Mouse (Mus musculus) ES-E14 (cell line): ENCODE data around the gene Ankrd13d. TPM values are rescaled to one million over a fixed set of nuclear protein-coding genes. Genes with fewer than 3 reads are reported as not detected.
A peak's percentile ranks its signal among the peaks of the same experiment; 100 is the strongest.

Experiments
- DNase-seq: peaks from one replicate; pipeline ENCODE4 v3.0.0-alpha.2; 2013; ENCODE audit warnings: low read depth, low spot score
- H3K27ac ChIP-seq: 2 replicates; pipeline ENCODE4 v1.5.1; 2012; ENCODE audit warnings: low read depth, mild to moderate bottlenecking, low read length, moderate library complexity, mixed read lengths; ENCODE audit not compliant: poor library complexity, insufficient read depth, severe bottlenecking
- H3K36me3 ChIP-seq: 2 replicates; pipeline ENCODE4 v1.6.1; 2012; ENCODE audit warnings: mild to moderate bottlenecking, low read length, moderate library complexity, mixed read lengths; ENCODE audit not compliant: control insufficient read depth, poor library complexity, insufficient read depth, severe bottlenecking
- H3K4me1 ChIP-seq, 2 experiments: fragments of 150-350 bp in 1 of 2; sonication (generic) in 1 of 2; 2 replicates each; pipeline ENCODE4 v1.6.1; 2012; ENCODE audit warnings: low read length in 2 of 2, mild to moderate bottlenecking in 1 of 2, mixed read lengths in 1 of 2; ENCODE audit not compliant: control insufficient read depth in 2 of 2, insufficient read depth in 2 of 2, poor library complexity in 1 of 2
- H3K4me3 ChIP-seq, 2 experiments: fragments of 150-350 bp in 1 of 2; sonication (generic) in 1 of 2; 2 replicates each; pipeline ENCODE4 v1.5.1; 2012; ENCODE audit warnings: low read length in 2 of 2, low read depth in 1 of 2, mild to moderate bottlenecking in 1 of 2, mixed read lengths in 1 of 2; ENCODE audit not compliant: insufficient read depth in 1 of 2, poor library complexity in 1 of 2, severe bottlenecking in 1 of 2
- H3K9ac ChIP-seq: 2 replicates; pipeline ENCODE4 v1.6.1; 2012; ENCODE audit warnings: low read depth, mild to moderate bottlenecking, low read length, mixed read lengths; ENCODE audit not compliant: poor library complexity, insufficient read depth, severe bottlenecking
- H3K9me3 ChIP-seq: fragments of 150-350 bp; sonication (generic); 2 replicates; pipeline ENCODE4 v1.6.1; 2012; ENCODE audit warnings: low read depth, mild to moderate bottlenecking, low read length; ENCODE audit not compliant: control insufficient read depth, insufficient read depth
- CHD2 ChIP-seq: IDR thresholded peaks from 2 replicates; pipeline ENCODE4 v1.6.1; 2014; ENCODE audit warnings: mild to moderate bottlenecking, low read depth, low read length, inconsistent platforms
- HCFC1 ChIP-seq: IDR thresholded peaks from 2 replicates; pipeline ENCODE4 v1.6.1; 2012; ENCODE audit warnings: low read length, inconsistent platforms, borderline replicate concordance; ENCODE audit not compliant: insufficient read depth
- MAFK ChIP-seq: IDR thresholded peaks from 2 replicates; pipeline ENCODE4 v1.6.1; 2014; ENCODE audit warnings: mild to moderate bottlenecking, low read depth, low read length, inconsistent platforms; ENCODE audit not compliant: insufficient read depth
- ZC3H11A ChIP-seq: IDR thresholded peaks from 2 replicates; pipeline ENCODE4 v1.6.1; 2012; ENCODE audit warnings: low read depth, mild to moderate bottlenecking, inconsistent platforms, low read length, borderline replicate concordance
- ZNF384 ChIP-seq: IDR thresholded peaks from 2 replicates; pipeline ENCODE4 v1.6.1; 2012; ENCODE audit warnings: low read depth, low read length, inconsistent platforms
- in situ Hi-C, 2 experiments: fragments of 600-800 bp; cut with MboI; formaldehyde crosslinking; loops; one replicate each; pipeline ENCODE4 v1.15.1; 2025; ENCODE audit warnings: low sequenced_read_pairs in 2 of 2, inconsistent platforms in 1 of 2; ENCODE audit not compliant: unreplicated experiment in 2 of 2
- total RNA-seq: library from RNA; depleted of rRNA; stranded (reverse); fragments of 300-350 nt; gene quantifications from 2 replicates; pipeline ENCODE4 v1.2.3, GENCODE M21; 2012

Gene Ankrd13d
- total RNA-seq, 1 experiment: 5.5 TPM

DNA sequence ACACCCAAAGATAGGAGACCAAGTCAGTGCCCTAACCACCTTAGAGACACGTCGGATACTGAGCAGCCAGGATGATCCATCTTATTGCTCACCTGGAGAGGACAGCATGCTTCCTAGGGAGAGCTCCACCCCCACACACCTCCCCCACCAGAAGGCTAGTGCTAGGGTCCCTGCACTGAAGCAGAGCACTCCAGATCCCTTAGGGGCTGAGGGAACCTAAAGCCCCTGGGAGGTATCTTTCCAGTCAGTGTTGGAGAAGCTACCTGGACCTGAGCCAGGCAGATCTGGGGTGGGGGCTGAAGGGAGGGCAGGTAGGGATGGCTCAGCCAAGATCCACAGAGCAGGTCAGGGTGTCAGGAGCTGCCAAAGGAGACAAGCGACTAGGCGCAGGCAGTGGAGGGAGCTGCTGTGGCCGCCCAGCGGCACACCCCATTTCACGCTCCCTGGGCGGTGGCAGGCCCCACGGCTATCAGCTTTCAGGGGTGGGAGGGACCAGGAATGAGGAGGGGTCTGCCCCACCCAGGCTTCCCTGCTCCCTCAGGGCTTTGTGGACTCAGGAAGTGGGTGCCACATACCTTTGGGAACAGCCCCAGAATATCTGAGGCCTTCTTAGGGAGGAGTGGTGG is 53.4 kb downstream of the Ankrd13d start:
- H3K9ac ChIP-seq: no peak overlapping the region
- no peak overlapping the region for H3K4me3 ChIP-seq
- no peaks in the 10 kb centered on the region for H3K36me3 ChIP-seq
- no peak for DNase-seq
- in situ Hi-C loops: no loop called here
- peaks cover 2 to 9% of the 10 kb centered on the region in 2 experiments; a peak in 1 of 4 replicates for H3K4me1 ChIP-seq
- no peaks in the 10 kb centered on the region for H3K9me3 ChIP-seq
- H3K27ac ChIP-seq: no peak overlapping the region
- TF ChIP-seq HCFC1: no peak
- no peak for TF ChIP-seq ZNF384
- TF ChIP-seq MAFK: no peak
- no peak for TF ChIP-seq CHD2
- TF ChIP-seq ZC3H11A: no peak

DNA sequence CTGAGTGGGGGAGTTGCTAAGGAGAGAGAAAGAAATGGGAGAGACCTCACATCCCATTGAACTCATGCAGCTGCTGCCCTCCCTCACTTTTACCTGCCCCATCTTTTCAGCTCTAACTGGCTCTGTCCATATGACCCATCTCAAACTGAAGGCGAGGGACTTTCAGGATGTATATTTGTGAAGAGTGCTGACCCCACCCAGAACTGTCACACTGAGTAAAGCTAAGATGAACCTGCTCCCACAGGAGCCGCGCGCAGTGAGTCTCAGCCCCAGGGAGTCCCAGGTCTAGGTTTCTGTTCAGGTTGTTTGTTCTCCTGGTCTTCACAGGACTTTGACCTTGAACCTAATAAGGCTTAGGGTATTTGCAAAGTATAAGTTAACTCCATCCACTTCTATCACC is 54.0 kb downstream of the Ankrd13d start:
- DNase-seq: no peak
- H3K4me1 ChIP-seq: peaks cover 2 to 9% of the 10 kb centered on the region in 2 experiments; a peak in 1 of 4 replicates
- TF ChIP-seq HCFC1 (no peak), MAFK (no peak), CHD2 (no peak), ZNF384 (no peak), ZC3H11A (no peak)

DNA sequence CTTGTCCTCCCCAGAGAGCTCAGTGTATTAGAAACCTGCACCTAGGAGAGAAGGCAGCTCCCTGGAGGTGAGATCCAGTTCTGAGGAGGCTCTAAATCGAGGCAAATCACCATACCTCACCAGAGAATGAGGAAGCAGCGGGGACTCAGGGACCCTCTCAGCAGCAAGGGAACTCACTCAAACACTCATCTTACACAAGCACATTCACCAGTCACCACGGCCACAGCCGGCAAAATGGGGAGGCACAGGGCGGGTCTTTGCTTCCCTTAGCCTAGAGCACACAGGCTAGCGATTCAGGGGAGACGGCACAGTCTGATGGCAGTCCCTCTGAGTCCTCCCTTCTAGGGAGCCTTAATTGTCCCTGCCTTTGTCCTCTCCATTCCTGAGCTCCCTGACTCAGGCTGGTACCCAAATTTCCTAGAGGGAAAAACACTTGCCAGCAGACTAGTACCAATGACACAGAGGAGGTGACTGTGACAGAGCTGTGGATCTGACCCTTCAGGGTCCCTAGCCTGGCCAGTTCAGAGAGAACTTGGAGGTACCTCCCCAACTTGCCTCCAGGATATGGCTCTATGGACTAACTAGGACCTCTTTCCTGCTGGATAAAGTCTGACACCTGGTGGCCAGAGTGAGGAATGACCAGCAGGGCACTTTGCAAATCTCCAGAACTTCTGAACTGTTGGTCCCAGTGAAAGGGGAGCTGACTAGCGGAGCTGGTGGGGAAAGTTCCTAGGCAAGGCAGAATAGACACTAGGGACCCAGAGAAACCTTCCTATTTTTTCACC is 54.9 kb downstream of the Ankrd13d start:
- no peak for TF ChIP-seq MAFK
- TF ChIP-seq ZNF384: no peak
- TF ChIP-seq ZC3H11A: peak; percentile 92
- TF ChIP-seq CHD2: no peak
- TF ChIP-seq HCFC1: no peak
- Histone ChIP-seq H3K9ac (no peak overlapping the region), H3K27ac (no peak overlapping the region), H3K36me3 (no peaks in the 10 kb centered on the region), H3K9me3 (no peaks in the 10 kb centered on the region), H3K4me3 (no peak overlapping the region), H3K4me1 (peaks cover 2 to 9% of the 10 kb centered on the region in 2 experiments; a peak in 1 of 4 replicates)
- DNase-seq: peak; percentile 84
- in situ Hi-C loops: no loop called here

More for the DNA sequence above, 54.0 kb downstream of the Ankrd13d start:
- Histone ChIP-seq H3K27ac (no peak overlapping the region), H3K9ac (no peak overlapping the region), H3K4me3 (no peak overlapping the region), H3K9me3 (no peaks in the 10 kb centered on the region), H3K36me3 (no peaks in the 10 kb centered on the region)
- in situ Hi-C loops: no loop called here

DNA sequence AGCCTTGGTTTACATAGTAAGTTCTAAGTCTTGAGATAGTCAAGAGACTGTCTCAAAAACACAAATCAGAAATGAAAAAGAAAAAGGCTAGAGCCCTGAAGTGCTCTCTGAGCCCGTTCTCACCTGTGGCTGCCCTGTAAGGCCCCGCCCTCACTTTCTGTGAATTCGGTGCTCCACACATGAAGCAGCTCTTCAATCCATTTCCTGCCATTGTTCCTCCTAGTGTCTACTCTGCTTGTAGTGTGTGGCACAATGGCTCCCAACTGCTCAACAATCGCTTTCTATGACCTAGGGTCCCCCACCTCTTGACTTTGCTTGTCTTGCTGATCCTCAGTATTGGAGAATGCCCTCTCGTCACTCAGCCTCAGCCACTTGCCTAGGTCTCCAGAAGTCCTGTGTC is 55.5 kb downstream of the Ankrd13d start:
- TF ChIP-seq ZC3H11A: no peak
- TF ChIP-seq MAFK: no peak
- no peak for TF ChIP-seq CHD2
- TF ChIP-seq ZNF384: no peak
- TF ChIP-seq HCFC1: no peak
- in situ Hi-C loops: no loop called here
- Histone ChIP-seq H3K4me3 (no peak overlapping the region), H3K9me3 (no peaks in the 10 kb centered on the region), H3K4me1 (peaks cover 2 to 9% of the 10 kb centered on the region in 2 experiments; a peak in 1 of 4 replicates), H3K9ac (no peak overlapping the region), H3K36me3 (no peaks in the 10 kb centered on the region), H3K27ac (no peak overlapping the region)
- no peak for DNase-seq
